Mouse (Mus musculus): Measurements from ENCODE around the gene Aldh3b2. TPM values are rescaled to one million over a fixed set of nuclear protein-coding genes. Genes with fewer than 3 reads are reported as not detected.
A peak's percentile ranks its signal among the peaks of the same experiment; 100 is the strongest.

Gene Aldh3b2
- polyA plus RNA-seq, 1 experiment from 2014 or later, result 2.0 TPM

DNA sequence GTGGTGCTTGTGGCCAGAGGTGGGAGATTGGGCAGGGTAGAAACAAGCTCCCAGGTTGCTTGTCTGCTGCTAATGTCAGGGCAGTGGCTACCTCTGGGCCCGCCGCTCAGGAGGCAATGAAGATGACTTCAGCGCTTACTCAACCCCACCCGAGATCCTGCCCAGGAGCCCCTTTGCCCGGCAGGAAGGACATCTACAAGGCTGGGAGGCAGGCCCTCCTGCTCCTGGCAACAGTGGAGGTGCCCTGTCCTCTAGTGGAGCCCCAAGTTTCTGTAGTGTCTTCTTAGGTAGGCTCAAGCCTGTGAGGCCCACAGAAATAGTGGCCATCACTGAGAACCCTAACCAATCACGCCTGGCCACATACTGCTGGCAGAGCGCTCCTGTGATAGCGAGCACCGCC, 33.0 kb downstream of the Aldh3b2 start:
- H3K27ac ChIP-seq, result no peak overlapping the region
- 93% methylated on average over 9 of the region's 9 CpGs for WGBS
- peaks cover 55% of the 10 kb centered on the region for H3K36me3 ChIP-seq
- no peaks in the 10 kb centered on the region for H3K9me3 ChIP-seq
- H3K27me3 ChIP-seq (ENCODE audit: insufficient read depth, poor library complexity, severe bottlenecking), result no peaks in the 10 kb centered on the region
- H3K4me1 ChIP-seq (replicated peaks), result peaks cover 18% of the 10 kb centered on the region
- no peak for DNase-seq (ENCODE audit: low spot score)
- no peak overlapping the region for H3K4me3 ChIP-seq

DNA sequence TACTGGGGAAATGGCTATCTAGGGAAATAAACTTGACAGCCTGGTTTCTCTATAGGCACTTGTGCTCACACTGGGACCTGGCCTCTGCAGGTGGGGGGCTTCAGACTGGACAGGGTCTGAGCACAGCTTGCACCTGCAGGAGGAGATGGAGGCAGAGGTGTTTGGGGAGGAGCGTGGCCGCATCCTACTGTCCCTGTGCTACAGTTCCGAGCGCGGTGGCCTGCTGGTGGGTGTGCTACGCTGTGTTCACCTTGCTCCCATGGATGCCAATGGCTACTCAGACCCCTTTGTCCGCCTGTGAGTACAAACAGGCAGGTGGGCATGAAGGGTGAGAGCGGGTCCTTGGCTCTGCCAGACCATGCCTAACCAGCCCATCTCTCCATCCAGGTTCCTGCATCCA, 33.8 kb downstream of the Aldh3b2 start:
- no peak for DNase-seq (ENCODE audit: low spot score)
- Histone ChIP-seq H3K27me3 (ENCODE audit: insufficient read depth, poor library complexity, severe bottlenecking) (no peaks in the 10 kb centered on the region), H3K4me3 (no peak overlapping the region), H3K27ac (no peak overlapping the region), H3K4me1 (replicated peaks) (peaks cover 12% of the 10 kb centered on the region), H3K36me3 (peaks cover 63% of the 10 kb centered on the region), H3K9me3 (no peaks in the 10 kb centered on the region)
- WGBS, result 94% methylated on average over 8 of the region's 8 CpGs

DNA sequence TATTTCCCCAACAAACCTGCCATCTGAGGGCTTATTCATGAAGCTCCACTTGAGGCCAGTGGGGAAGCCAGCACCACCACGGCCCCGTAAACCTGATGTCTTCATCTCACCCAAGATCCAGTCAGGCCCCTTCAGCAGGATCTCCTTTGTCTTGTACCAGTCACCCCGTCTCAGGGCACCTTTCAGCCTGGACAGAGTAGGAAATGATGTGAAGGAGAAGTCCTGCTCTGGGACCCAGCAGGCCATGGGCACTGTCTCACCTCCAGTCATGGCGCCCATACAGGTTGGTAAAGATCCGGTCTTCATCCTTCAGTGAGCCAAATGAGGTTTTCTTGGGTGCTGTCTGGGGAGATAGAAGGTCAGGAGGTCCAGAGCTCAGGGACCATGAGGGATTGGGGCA, 39.0 kb downstream of the Aldh3b2 start:
- H3K9me3 ChIP-seq, result no peaks in the 10 kb centered on the region
- no peak for DNase-seq (ENCODE audit: low spot score)
- no peaks in the 10 kb centered on the region for H3K27me3 ChIP-seq (ENCODE audit: insufficient read depth, poor library complexity, severe bottlenecking)
- 91% methylated on average over 5 of the region's 5 CpGs for WGBS
- peak overlapping the region; percentile 94; the same call in 1 of the 2 replicates for H3K4me3 ChIP-seq
- peaks cover 25% of the 10 kb centered on the region for H3K4me1 ChIP-seq (replicated peaks)
- H3K27ac ChIP-seq, result no peak overlapping the region
- H3K36me3 ChIP-seq, result peaks cover 51% of the 10 kb centered on the region

DNA sequence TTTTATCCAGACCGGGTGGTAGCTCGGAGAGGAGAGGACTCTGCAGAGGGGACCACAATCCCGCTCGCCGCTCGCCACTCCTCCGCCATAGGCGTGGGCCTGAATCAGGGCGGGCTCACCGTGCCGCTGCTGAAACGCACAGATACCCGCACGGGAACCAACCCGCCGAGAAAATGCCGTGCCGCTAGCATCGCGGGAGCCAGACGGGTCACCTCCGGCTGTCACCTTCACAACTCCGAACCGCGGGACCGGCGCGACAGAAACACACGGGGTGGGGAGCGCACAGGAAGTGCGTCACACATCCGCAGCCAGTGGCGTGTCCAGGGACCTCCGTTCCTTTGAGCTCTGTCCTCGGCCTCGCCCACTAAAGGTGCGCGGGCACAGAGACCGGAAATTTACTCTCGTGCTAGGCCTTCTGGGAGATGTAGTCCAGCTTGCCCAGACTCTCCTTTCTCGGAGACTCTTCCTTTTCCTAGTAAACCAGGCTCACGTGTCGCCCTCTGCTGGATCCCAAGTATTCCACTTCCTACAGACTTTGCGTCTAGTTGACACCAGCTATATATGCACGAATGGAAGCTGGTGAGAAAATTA, 40.4 kb downstream of the Aldh3b2 start, which contains the start of gene Ndufv1:
Ndufv1 (minus strand) TSS at position 375 of the 591 bp plus-strand sequence.
- Histone ChIP-seq H3K4me3 (peak within 1 kb of the TSS; percentile 94), H3K27me3 (ENCODE audit: insufficient read depth, poor library complexity, severe bottlenecking) (no peaks in the 10 kb centered on the region), H3K27ac (peak within 1 kb of the TSS; percentile 87), H3K36me3 (peaks cover 37% of the 10 kb centered on the region), H3K4me1 (replicated peaks) (peaks cover 25% of the 10 kb centered on the region), H3K9me3 (no peaks in the 10 kb centered on the region)
- peak; percentile 98 for DNase-seq (ENCODE audit: low spot score)
- under 1% methylated on average over 45 of the region's 45 CpGs for WGBS

DNA sequence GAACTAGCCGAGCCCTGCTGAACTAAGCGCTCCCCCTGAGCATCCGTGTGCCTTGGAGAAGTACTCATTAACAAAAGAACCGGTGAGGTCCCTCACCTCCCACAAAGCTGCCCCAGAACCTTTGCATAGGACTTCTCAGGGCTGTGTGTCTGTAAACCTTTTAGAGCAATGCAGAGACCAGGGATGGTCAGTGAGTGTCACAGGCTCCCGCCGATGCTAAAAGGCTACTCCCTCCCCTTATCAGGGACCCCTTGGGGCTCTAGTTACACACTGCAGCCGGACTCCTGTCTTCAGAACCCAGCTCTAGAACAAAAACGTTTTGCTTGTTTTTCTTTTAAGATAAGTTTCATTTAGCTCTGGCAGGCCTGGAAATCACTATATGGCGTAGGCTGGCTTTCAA, 40.9 kb downstream of the Aldh3b2 start:
- Histone ChIP-seq H3K9me3 (no peaks in the 10 kb centered on the region), H3K27me3 (ENCODE audit: insufficient read depth, poor library complexity, severe bottlenecking) (no peaks in the 10 kb centered on the region), H3K36me3 (peaks cover 32% of the 10 kb centered on the region), H3K4me1 (replicated peaks) (peaks cover 25% of the 10 kb centered on the region), H3K4me3 (peak overlapping the region; percentile 94), H3K27ac (peak overlapping the region; percentile 83)
- 21% methylated on average over 9 of the region's 9 CpGs for WGBS
- DNase-seq (ENCODE audit: low spot score), result no peak

DNA sequence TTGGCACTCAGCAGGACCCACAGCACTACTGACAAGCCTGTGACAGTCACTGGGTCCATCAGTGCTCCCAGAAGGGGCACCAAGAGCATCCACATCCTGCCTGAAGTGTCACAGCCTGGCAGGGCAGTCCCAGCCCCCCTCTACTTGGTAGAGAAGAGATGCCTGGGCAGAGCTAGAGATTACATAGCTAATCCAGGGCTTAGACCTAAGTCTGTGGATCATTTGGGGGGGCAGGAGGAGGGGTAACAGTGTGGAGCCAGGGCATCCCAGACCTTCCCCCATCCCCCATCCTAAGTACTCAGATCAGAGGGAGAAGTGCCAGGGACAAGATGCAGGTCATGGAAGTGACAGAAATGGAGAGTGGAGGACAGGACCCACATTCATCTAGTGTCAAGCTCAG, 42.7 kb downstream of the Aldh3b2 start:
- Histone ChIP-seq H3K27ac (peak overlapping the region; percentile 19; the same call in 1 of the 2 replicates), H3K36me3 (peaks cover 14% of the 10 kb centered on the region), H3K9me3 (no peaks in the 10 kb centered on the region), H3K27me3 (ENCODE audit: insufficient read depth, poor library complexity, severe bottlenecking) (no peaks in the 10 kb centered on the region), H3K4me1 (replicated peaks) (peaks cover 36% of the 10 kb centered on the region), H3K4me3 (no peak overlapping the region)
- DNase-seq (ENCODE audit: low spot score), result no peak

DNA sequence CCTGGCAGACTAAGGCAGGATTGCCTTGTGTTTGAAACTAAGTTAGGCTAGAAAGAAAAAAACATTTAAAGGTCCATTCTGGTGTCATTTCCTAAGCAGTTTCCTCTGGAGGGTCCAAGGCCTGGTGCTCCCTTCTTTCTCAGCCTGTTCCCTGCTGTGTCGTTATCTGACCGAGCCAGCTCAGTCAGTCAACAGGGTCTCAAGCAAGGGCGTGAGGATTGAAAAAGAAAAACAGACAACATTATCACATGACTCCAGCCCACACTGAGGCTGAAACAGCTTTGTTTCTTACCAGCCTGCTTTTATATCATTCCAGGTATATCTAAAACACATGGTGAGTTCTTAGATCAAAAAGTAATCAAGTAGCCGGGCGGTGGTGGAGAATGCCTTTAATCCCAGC, 43.5 kb downstream of the Aldh3b2 start:
- WGBS, result 65% methylated on average over 5 of the region's 5 CpGs
- Histone ChIP-seq H3K9me3 (no peaks in the 10 kb centered on the region), H3K27me3 (ENCODE audit: insufficient read depth, poor library complexity, severe bottlenecking) (no peaks in the 10 kb centered on the region), H3K4me3 (no peak overlapping the region), H3K36me3 (peaks cover 6% of the 10 kb centered on the region), H3K4me1 (replicated peaks) (peaks cover 36% of the 10 kb centered on the region), H3K27ac (no peak overlapping the region)
- no peak for DNase-seq (ENCODE audit: low spot score)

DNA sequence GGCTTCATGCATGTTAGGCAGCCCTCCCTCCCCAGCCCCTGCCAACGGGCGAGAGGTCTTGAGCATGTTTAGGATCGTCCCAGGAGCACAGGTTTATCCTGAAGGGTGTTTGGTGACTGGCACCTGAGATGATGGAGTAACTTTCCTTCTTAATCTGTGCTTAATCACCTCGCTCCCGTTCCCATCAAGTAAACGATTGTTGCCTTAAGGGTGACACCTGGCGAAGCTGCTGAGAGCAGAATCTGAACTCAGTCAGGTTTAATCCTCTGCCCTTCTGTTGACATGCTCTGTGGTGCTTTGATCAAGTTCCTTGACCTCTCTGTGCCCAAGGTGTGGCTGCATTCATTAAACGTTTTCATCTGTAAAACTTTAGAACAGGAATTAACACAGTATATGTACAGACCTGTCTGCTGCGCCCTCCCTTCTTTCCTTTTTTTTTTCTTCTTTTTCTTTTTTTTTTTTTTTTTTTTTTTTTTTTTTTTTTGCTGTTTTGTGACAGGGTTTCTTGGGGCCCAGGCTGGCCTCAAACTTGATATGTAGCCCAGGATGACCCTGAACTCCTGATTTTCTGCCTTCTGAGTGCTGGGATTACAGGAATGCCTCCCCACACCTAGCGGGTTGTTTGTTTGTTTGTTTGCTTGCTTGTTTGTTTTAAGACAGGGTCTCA, 45.9 kb downstream of the Aldh3b2 start:
- Histone ChIP-seq H3K4me1 (replicated peaks) (peaks cover 21% of the 10 kb centered on the region), H3K36me3 (no peaks in the 10 kb centered on the region), H3K27me3 (ENCODE audit: insufficient read depth, poor library complexity, severe bottlenecking) (no peaks in the 10 kb centered on the region), H3K4me3 (no peak overlapping the region), H3K9me3 (no peaks in the 10 kb centered on the region), H3K27ac (no peak overlapping the region)
- 68% methylated on average over 10 of the region's 10 CpGs for WGBS
- no peak for DNase-seq (ENCODE audit: low spot score)

DNA sequence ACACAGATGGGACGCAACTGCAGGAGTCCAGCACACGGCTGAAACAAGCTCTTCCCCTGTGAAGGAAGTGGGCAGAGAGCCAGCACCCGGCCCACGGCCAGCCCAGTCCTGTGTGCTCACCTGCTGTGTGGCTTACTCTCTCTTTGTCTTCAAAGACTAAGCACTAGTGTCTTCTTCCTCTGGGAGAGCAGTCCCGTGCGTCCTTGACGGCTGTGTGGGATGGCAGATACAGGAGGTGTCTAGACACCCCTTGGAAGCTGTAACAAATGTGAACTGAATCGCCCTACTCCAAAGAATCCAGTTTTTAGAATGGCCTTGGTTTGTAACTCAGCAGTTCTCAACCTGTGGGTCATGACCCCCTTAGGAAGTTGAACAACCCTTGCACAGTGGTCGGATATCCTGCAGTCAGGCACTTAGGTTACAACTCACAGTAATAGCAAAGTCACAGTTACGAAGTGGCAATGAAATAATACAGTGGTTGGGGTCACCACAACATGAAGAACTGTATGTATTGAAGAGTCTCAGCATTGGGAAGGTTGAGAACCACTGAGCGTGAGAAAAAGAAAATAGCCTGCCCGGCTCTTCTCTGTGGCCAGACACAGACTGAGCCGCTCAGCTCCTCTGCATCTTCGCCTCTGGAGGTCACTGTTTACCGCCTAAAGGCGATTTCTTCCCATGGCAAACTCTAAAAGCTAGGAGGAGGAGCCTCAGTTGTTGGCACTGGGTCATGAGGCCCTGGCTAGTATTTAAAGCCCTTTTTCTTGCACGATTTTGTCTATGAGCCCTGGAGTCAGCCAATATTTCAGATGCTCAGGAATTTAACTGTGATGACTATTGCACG, 46.8 kb downstream of the Aldh3b2 start:
- Histone ChIP-seq H3K36me3 (no peaks in the 10 kb centered on the region), H3K27me3 (ENCODE audit: insufficient read depth, poor library complexity, severe bottlenecking) (no peaks in the 10 kb centered on the region), H3K4me3 (no peak overlapping the region), H3K27ac (no peak overlapping the region), H3K9me3 (no peaks in the 10 kb centered on the region), H3K4me1 (replicated peaks) (0 out of 2 replicates have a peak, but pooled peaks cover 16% of the 10 kb centered on the region)
- WGBS, result 34% methylated on average over 18 of the region's 18 CpGs
- peak; percentile 71 for DNase-seq (ENCODE audit: low spot score)

DNA sequence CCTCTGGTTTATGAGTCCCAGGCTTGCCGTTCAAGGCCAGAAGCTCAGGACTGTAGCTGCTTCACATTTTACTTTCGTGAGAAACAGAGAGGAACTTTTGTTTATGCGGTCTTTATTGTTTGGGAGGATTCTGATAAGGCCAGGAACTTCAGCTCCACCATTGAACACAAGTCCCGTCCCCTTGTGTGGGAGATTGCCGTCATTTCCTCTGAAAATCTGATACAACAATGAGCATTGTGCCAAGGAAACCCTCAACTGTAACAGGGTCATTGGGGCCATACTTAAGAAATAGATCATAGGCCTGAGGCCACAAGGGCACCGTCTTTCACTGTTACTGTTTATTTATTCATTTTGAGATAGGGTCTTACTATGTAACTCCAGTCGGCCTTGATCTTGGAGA, 51.1 kb downstream of the Aldh3b2 start:
- H3K9me3 ChIP-seq, result peaks cover 14% of the 10 kb centered on the region
- no peak for DNase-seq (ENCODE audit: low spot score)
- H3K4me1 ChIP-seq (replicated peaks), result peaks cover 19% of the 10 kb centered on the region
- no peaks in the 10 kb centered on the region for H3K36me3 ChIP-seq
- H3K4me3 ChIP-seq, result no peak overlapping the region
- H3K27ac ChIP-seq, result no peak overlapping the region
- H3K27me3 ChIP-seq (ENCODE audit: insufficient read depth, poor library complexity, severe bottlenecking), result no peaks in the 10 kb centered on the region
- WGBS, result 79% methylated on average over 7 of the region's 7 CpGs

DNA sequence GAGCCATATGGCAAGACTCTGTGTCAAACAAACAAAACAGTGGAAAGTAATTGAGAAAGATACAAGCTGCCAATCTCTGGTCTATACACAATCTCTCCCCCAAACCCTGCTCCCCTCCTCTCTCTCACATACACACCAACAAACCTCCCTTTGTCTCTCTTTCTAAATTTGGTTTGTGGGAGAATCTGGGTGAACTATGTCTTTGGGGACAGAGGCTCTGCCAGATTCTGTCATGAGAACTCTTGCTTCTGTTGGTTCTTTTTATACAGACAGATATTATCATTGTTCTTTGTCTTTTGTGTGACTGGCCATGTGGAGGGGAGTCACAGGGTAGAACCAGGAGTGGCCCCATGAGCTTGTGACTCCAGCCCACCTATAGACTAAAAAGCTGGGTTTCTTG, 55.4 kb downstream of the Aldh3b2 start:
- Histone ChIP-seq H3K27me3 (ENCODE audit: insufficient read depth, poor library complexity, severe bottlenecking) (no peaks in the 10 kb centered on the region), H3K4me3 (no peak overlapping the region), H3K9me3 (peaks cover 14% of the 10 kb centered on the region), H3K27ac (no peak overlapping the region), H3K36me3 (no peaks in the 10 kb centered on the region), H3K4me1 (replicated peaks) (peaks cover 7% of the 10 kb centered on the region)
- no peak for DNase-seq (ENCODE audit: low spot score)

Data from hindbrain, embryonic 10.5 days (tissue).